Mouse (Mus musculus) bone marrow macrophage, adult 2 months (primary cell): Measurements from ENCODE around the gene Yrdc. TPM values are rescaled to one million over a fixed set of nuclear protein-coding genes. Genes with fewer than 3 reads are reported as not detected.

Experiments used
- H3K27ac ChIP-seq: 2 replicates; pipeline ENCODE4 v1.5.1; 2012; ENCODE audit warnings: low read depth, low read length; ENCODE audit not compliant: insufficient read depth
- H3K4me1 ChIP-seq: 2 replicates; pipeline ENCODE4 v1.6.1; 2012; ENCODE audit warnings: low read length; ENCODE audit not compliant: control insufficient read depth, insufficient read depth
- H3K4me3 ChIP-seq: 2 replicates; pipeline ENCODE4 v1.5.1; 2012; ENCODE audit warnings: mild to moderate bottlenecking, low read length, moderate library complexity; ENCODE audit not compliant: insufficient read depth
- CTCF ChIP-seq: IDR thresholded peaks from 2 replicates; pipeline ENCODE4 v1.5.1; 2012; ENCODE audit warnings: low read depth, mild to moderate bottlenecking, low read length, moderate library complexity
- POLR2A ChIP-seq: IDR thresholded peaks from 2 replicates; pipeline ENCODE4 v1.6.1; 2012; ENCODE audit warnings: mild to moderate bottlenecking, low read depth, low read length, borderline replicate concordance
- polyA plus RNA-seq: library from polyadenylated mRNA; stranded (reverse); fragments of >200 nt; gene quantifications from 2 replicates; pipeline ENCODE4 v1.2.4, GENCODE M21; 2012; ENCODE audit not compliant: missing spikeins, insufficient read depth, insufficient read length

Yrdc gene
- polyA plus RNA-seq, 1 experiment = 18.6 TPM

GRCm38 (mm10) chr4:124815901-124816300, 34.6 kb upstream of the Yrdc start:
- no peak overlapping the region for H3K27ac ChIP-seq
- H3K4me1 ChIP-seq = peaks cover 24% of the 10 kb centered on the region
- TF ChIP-seq CTCF = no peak
- TF ChIP-seq POLR2A = no peak
- H3K4me3 ChIP-seq = no peak overlapping the region

DNA sequence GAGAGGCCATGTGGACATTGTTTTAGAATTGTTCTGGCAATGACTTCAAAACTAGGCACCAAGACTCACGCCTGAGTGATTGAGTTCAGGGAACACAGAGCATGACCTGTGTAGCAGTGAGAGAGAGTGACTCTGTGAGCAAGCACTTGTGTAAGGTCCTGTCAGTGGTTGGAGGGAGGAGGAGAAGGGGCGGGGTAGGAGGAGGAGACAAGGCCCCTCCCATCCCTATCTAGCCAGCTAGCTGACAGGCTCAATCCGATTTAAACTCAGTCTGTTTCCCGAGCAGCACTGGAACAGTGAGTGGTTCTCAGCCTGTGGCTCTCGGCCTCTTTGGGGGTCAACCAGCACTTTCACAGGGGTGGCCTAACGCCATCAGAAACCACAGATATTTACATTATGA, 32.7 kb upstream of the Yrdc start:
- Histone ChIP-seq H3K27ac (no peak overlapping the region), H3K4me3 (no peak overlapping the region), H3K4me1 (peaks cover 11% of the 10 kb centered on the region)
- TF ChIP-seq CTCF (no peak), POLR2A (no peak)

DNA sequence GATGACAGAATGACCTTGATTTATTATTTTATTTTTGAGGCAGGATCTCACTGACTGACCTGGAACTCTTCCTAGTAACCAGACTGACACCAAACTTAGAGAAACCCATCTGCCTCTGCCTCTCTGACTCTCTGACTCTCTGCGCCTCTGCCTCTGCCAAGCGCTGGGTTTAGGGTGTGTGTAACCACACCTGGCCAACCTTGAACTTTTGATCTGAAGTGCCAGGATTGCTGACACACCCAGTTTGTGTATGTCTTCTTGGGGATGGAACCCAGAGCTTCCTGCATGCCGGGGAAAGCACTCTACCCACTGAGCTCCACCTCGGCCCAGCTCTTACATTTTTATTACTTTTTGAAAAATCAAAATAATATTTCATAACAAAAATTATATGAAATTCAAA, 31.6 kb upstream of the Yrdc start:
- Histone ChIP-seq H3K27ac (no peak overlapping the region), H3K4me3 (no peak overlapping the region), H3K4me1 (peaks cover 4% of the 10 kb centered on the region; the same call in 1 of the 2 replicates)
- TF ChIP-seq POLR2A (no peak), CTCF (no peak)

DNA sequence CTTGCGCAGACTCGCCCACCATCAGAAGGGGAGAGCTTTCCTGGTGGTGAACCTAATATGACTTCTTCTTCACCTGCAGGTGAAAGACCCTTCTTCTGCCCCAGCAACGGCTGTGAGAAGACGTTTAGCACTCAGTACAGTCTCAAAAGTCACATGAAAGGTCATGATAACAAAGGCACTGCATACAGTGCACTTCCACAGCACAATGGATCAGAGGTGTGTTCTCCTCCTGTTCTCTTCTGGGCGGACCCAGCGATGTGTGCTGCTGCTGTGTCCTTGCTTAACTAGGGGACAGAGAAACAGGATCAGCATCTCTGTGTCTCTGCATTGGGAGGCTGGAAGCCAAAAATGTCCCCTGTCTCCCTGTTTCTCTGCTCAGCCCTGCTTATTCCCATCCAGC, 25.5 kb upstream of the Yrdc start:
- Histone ChIP-seq H3K4me1 (no peaks in the 10 kb centered on the region), H3K4me3 (no peak overlapping the region), H3K27ac (no peak overlapping the region)
- TF ChIP-seq POLR2A = no peak
- no peak for TF ChIP-seq CTCF

GRCm38 (mm10) chr4:124825371-124825965, 25.0 kb upstream of the Yrdc start:
- Histone ChIP-seq H3K4me3 (no peak overlapping the region), H3K27ac (no peak overlapping the region), H3K4me1 (no peaks in the 10 kb centered on the region)
- TF ChIP-seq CTCF (no peak), POLR2A (no peak)

GRCm38 (mm10) chr4:124829671-124830070, 20.8 kb upstream of the Yrdc start:
- H3K4me1 ChIP-seq = no peaks in the 10 kb centered on the region
- no peak overlapping the region for H3K27ac ChIP-seq
- no peak for TF ChIP-seq CTCF
- no peak for TF ChIP-seq POLR2A
- no peak overlapping the region for H3K4me3 ChIP-seq

- no peak overlapping the region for H3K4me3 ChIP-seq
- H3K27ac ChIP-seq = no peak overlapping the region
- TF ChIP-seq POLR2A = no peak
- TF ChIP-seq CTCF = no peak
- H3K4me1 ChIP-seq = no peaks in the 10 kb centered on the region
Observed at GRCm38 (mm10) chr4:124832796-124833195, 17.7 kb upstream of the Yrdc start.

- Histone ChIP-seq H3K4me1 (no peaks in the 10 kb centered on the region), H3K4me3 (no peak overlapping the region), H3K27ac (no peak overlapping the region)
- TF ChIP-seq POLR2A = no peak
- no peak for TF ChIP-seq CTCF
Observed at GRCm38 (mm10) chr4:124838035-124838700, 12.3 kb upstream of the Yrdc start.

GRCm38 (mm10) chr4:124840998-124841397, 9.5 kb upstream of the Yrdc start:
- no peaks in the 10 kb centered on the region for H3K4me1 ChIP-seq
- no peak overlapping the region for H3K27ac ChIP-seq
- H3K4me3 ChIP-seq = no peak overlapping the region
- TF ChIP-seq CTCF = no peak
- no peak for TF ChIP-seq POLR2A

GRCm38 (mm10) chr4:124843493-124843892, 7.0 kb upstream of the Yrdc start:
- H3K4me1 ChIP-seq = no peaks in the 10 kb centered on the region
- 0 out of 2 replicates have a peak, but pooled peaks have one; percentile 21 for TF ChIP-seq CTCF
- TF ChIP-seq POLR2A = no peak
- H3K27ac ChIP-seq = no peak overlapping the region
- H3K4me3 ChIP-seq = no peak overlapping the region
